Mouse (Mus musculus) brain, embryonic 18.5 days (tissue): ENCODE measurements around the gene Zfp422.

Experiments used
- DNase-seq: peaks from one replicate; pipeline ENCODE4 v3.0.0-alpha.2; 2012; ENCODE audit warnings: low read depth, low spot score

Zfp422 gene

GRCm38 (mm10) chr6:116628539-116629171, at the start of gene Zfp422:
TSS of gene Zfp422 (minus strand) at chr6:116628999.
- peak; percentile 74 for DNase-seq

GRCm38 (mm10) chr6:116677321-116677720, 48.5 kb upstream of the Zfp422 start:
- no peak for DNase-seq

- no peak for DNase-seq
Measured at GRCm38 (mm10) chr6:116676355-116676913, 47.6 kb upstream of the Zfp422 start.

- no peak for DNase-seq
Measured at GRCm38 (mm10) chr6:116674283-116674886, 45.6 kb upstream of the Zfp422 start.

GRCm38 (mm10) chr6:116673471-116674282, 44.9 kb upstream of the Zfp422 start, which contains the start of gene Rassf4:
TSS of gene Rassf4 (minus strand) at chr6:116673952.
- peak; percentile 52 for DNase-seq

GRCm38 (mm10) chr6:116672349-116672748, 43.5 kb upstream of the Zfp422 start:
- no peak for DNase-seq

GRCm38 (mm10) chr6:116671768-116672167, 43.0 kb upstream of the Zfp422 start:
- no peak for DNase-seq

GRCm38 (mm10) chr6:116671031-116671430, 42.2 kb upstream of the Zfp422 start:
- DNase-seq = no peak

- DNase-seq = no peak
Measured at GRCm38 (mm10) chr6:116670144-116670543, 41.3 kb upstream of the Zfp422 start.

GRCm38 (mm10) chr6:116668682-116669470, 40.1 kb upstream of the Zfp422 start:
- no peak for DNase-seq

GRCm38 (mm10) chr6:116667382-116667781, 38.6 kb upstream of the Zfp422 start:
- DNase-seq = no peak

- no peak for DNase-seq
Measured at GRCm38 (mm10) chr6:116666892-116667291, 38.1 kb upstream of the Zfp422 start.

GRCm38 (mm10) chr6:116666085-116666750, 37.4 kb upstream of the Zfp422 start:
- no peak for DNase-seq

- no peak for DNase-seq
Measured at GRCm38 (mm10) chr6:116664830-116665229, 36.0 kb upstream of the Zfp422 start.

GRCm38 (mm10) chr6:116664031-116664430, 35.2 kb upstream of the Zfp422 start:
- no peak for DNase-seq

GRCm38 (mm10) chr6:116663364-116663763, 34.6 kb upstream of the Zfp422 start:
- no peak for DNase-seq

GRCm38 (mm10) chr6:116653684-116654454, 25.1 kb upstream of the Zfp422 start:
- DNase-seq = no peak

- no peak for DNase-seq
Measured at GRCm38 (mm10) chr6:116653191-116653590, 24.4 kb upstream of the Zfp422 start.

GRCm38 (mm10) chr6:116651437-116652118, 22.8 kb upstream of the Zfp422 start:
- DNase-seq = no peak
